Mouse (Mus musculus): ENCODE measurements around the gene Gm42669. TPM values are rescaled to one million over a fixed set of nuclear protein-coding genes. Genes with fewer than 3 reads are reported as not detected.

The Gm42669 gene
- polyA plus RNA-seq, 1 experiment from 2014 or later: 0.05 TPM

- Histone ChIP-seq H3K27me3 (no peaks in the 10 kb centered on the region), H3K27ac (replicated peaks) (no peak overlapping the region), H3K4me1 (replicated peaks) (no peaks in the 10 kb centered on the region), H3K9me3 (replicated peaks) (peaks cover 4% of the 10 kb centered on the region; the same call in 1 of the 2 replicates), H3K4me3 (replicated peaks) (no peak overlapping the region), H3K9ac (no peak overlapping the region), H3K4me2 (no peak overlapping the region), H3K36me3 (replicated peaks) (peaks cover 8% of the 10 kb centered on the region; the same call in 1 of the 2 replicates)
- ATAC-seq (ENCODE audit: insufficient read depth): no peak
- 64% methylated on average over 10 of the region's 10 CpGs for WGBS (ENCODE audit: insufficient replicate concordance)
Observed at GRCm38 (mm10) chr5:107497519-107498501, 9.6 kb upstream of the Gm42669 start.

- Histone ChIP-seq H3K4me1 (replicated peaks) (no peaks in the 10 kb centered on the region), H3K9me3 (replicated peaks) (peaks cover 4% of the 10 kb centered on the region; the same call in 1 of the 2 replicates), H3K27ac (replicated peaks) (no peak overlapping the region), H3K4me3 (replicated peaks) (no peak overlapping the region), H3K4me2 (no peak overlapping the region), H3K36me3 (replicated peaks) (peaks cover 8% of the 10 kb centered on the region; the same call in 1 of the 2 replicates), H3K27me3 (no peaks in the 10 kb centered on the region), H3K9ac (no peak overlapping the region)
- 72% methylated on average over 5 of the region's 5 CpGs for WGBS (ENCODE audit: insufficient replicate concordance)
- ATAC-seq (ENCODE audit: insufficient read depth): no peak
Observed at GRCm38 (mm10) chr5:107498806-107499310, 8.6 kb upstream of the Gm42669 start.

GRCm38 (mm10) chr5:107499891-107500535 lies 7.4 kb upstream of the Gm42669 start:
- no peaks in the 10 kb centered on the region for H3K27me3 ChIP-seq
- no peaks in the 10 kb centered on the region for H3K9me3 ChIP-seq (replicated peaks)
- 0 out of 2 replicates have a peak, but pooled peaks cover 3% of the 10 kb centered on the region for H3K36me3 ChIP-seq (replicated peaks)
- WGBS (ENCODE audit: insufficient replicate concordance): 79% methylated on average over 5 of the region's 5 CpGs
- no peak overlapping the region for H3K27ac ChIP-seq (replicated peaks)
- H3K4me1 ChIP-seq (replicated peaks): no peaks in the 10 kb centered on the region
- H3K4me2 ChIP-seq: no peak overlapping the region
- no peak for ATAC-seq (ENCODE audit: insufficient read depth)
- H3K4me3 ChIP-seq (replicated peaks): no peak overlapping the region
- H3K9ac ChIP-seq: no peak overlapping the region

- no peak overlapping the region for H3K4me3 ChIP-seq (replicated peaks)
- no peak overlapping the region for H3K27ac ChIP-seq (replicated peaks)
- H3K4me2 ChIP-seq: no peak overlapping the region
- H3K9ac ChIP-seq: no peak overlapping the region
- WGBS (ENCODE audit: insufficient replicate concordance): 60% methylated on average over 1 of the region's 1 CpGs
- H3K4me1 ChIP-seq (replicated peaks): no peaks in the 10 kb centered on the region
- no peaks in the 10 kb centered on the region for H3K27me3 ChIP-seq
- H3K36me3 ChIP-seq (replicated peaks): 0 out of 2 replicates have a peak, but pooled peaks cover 3% of the 10 kb centered on the region
- no peaks in the 10 kb centered on the region for H3K9me3 ChIP-seq (replicated peaks)
- ATAC-seq (ENCODE audit: insufficient read depth): no peak
Observed at GRCm38 (mm10) chr5:107500741-107501140, 6.7 kb upstream of the Gm42669 start.

GRCm38 (mm10) chr5:107510503-107510902 lies 3.1 kb downstream of the Gm42669 start:
- no peak overlapping the region for H3K4me3 ChIP-seq (replicated peaks)
- no peaks in the 10 kb centered on the region for H3K9me3 ChIP-seq (replicated peaks)
- H3K27me3 ChIP-seq: no peaks in the 10 kb centered on the region
- H3K4me1 ChIP-seq (replicated peaks): 0 out of 2 replicates have a peak, but pooled peaks cover 3% of the 10 kb centered on the region
- H3K36me3 ChIP-seq (replicated peaks): no peaks in the 10 kb centered on the region
- H3K27ac ChIP-seq (replicated peaks): no peak overlapping the region
- H3K9ac ChIP-seq: no peak overlapping the region
- 72% methylated on average over 10 of the region's 10 CpGs for WGBS (ENCODE audit: insufficient replicate concordance)
- ATAC-seq (ENCODE audit: insufficient read depth): no peak
- H3K4me2 ChIP-seq: no peak overlapping the region

- Histone ChIP-seq H3K9me3 (replicated peaks) (no peaks in the 10 kb centered on the region), H3K27ac (replicated peaks) (no peak overlapping the region), H3K4me2 (no peak overlapping the region), H3K4me1 (replicated peaks) (0 out of 2 replicates have a peak, but pooled peaks cover 7% of the 10 kb centered on the region), H3K9ac (no peak overlapping the region), H3K27me3 (no peaks in the 10 kb centered on the region), H3K4me3 (replicated peaks) (no peak overlapping the region), H3K36me3 (replicated peaks) (no peaks in the 10 kb centered on the region)
- 37% methylated on average over 2 of the region's 2 CpGs for WGBS (ENCODE audit: insufficient replicate concordance)
- ATAC-seq (ENCODE audit: insufficient read depth): no peak
Observed at GRCm38 (mm10) chr5:107511326-107511725, 3.9 kb downstream of the Gm42669 start.

- no peak overlapping the region for H3K4me2 ChIP-seq
- H3K4me3 ChIP-seq (replicated peaks): no peak overlapping the region
- H3K9me3 ChIP-seq (replicated peaks): no peaks in the 10 kb centered on the region
- no peaks in the 10 kb centered on the region for H3K36me3 ChIP-seq (replicated peaks)
- H3K27ac ChIP-seq (replicated peaks): no peak overlapping the region
- no peak; the same call in 1 of the 2 replicates for ATAC-seq (ENCODE audit: insufficient read depth)
- H3K9ac ChIP-seq: no peak overlapping the region
- 25% methylated on average over 7 of the region's 7 CpGs for WGBS (ENCODE audit: insufficient replicate concordance)
- no peaks in the 10 kb centered on the region for H3K27me3 ChIP-seq
- 0 out of 2 replicates have a peak, but pooled peaks cover 7% of the 10 kb centered on the region for H3K4me1 ChIP-seq (replicated peaks)
Observed at GRCm38 (mm10) chr5:107513583-107513982, 6.2 kb downstream of the Gm42669 start.

GRCm38 (mm10) chr5:107515453-107515852 lies 8.0 kb downstream of the Gm42669 start:
- H3K4me2 ChIP-seq: no peak overlapping the region
- H3K36me3 ChIP-seq (replicated peaks): no peaks in the 10 kb centered on the region
- 71% methylated on average over 3 of the region's 3 CpGs for WGBS (ENCODE audit: insufficient replicate concordance)
- ATAC-seq (ENCODE audit: insufficient read depth): no peak
- no peaks in the 10 kb centered on the region for H3K9me3 ChIP-seq (replicated peaks)
- no peak overlapping the region for H3K9ac ChIP-seq
- 0 out of 2 replicates have a peak, but pooled peaks cover 7% of the 10 kb centered on the region for H3K4me1 ChIP-seq (replicated peaks)
- no peak overlapping the region for H3K4me3 ChIP-seq (replicated peaks)
- no peak overlapping the region for H3K27ac ChIP-seq (replicated peaks)
- no peaks in the 10 kb centered on the region for H3K27me3 ChIP-seq

- Histone ChIP-seq H3K9me3 (replicated peaks) (no peaks in the 10 kb centered on the region), H3K9ac (no peak overlapping the region), H3K27ac (replicated peaks) (no peak overlapping the region), H3K4me3 (replicated peaks) (no peak overlapping the region), H3K36me3 (replicated peaks) (no peaks in the 10 kb centered on the region), H3K4me2 (no peak overlapping the region), H3K4me1 (replicated peaks) (0 out of 2 replicates have a peak, but pooled peaks cover 7% of the 10 kb centered on the region), H3K27me3 (no peaks in the 10 kb centered on the region)
- ATAC-seq (ENCODE audit: insufficient read depth): no peak
- 69% methylated on average over 1 of the region's 1 CpGs for WGBS (ENCODE audit: insufficient replicate concordance)
Observed at GRCm38 (mm10) chr5:107516087-107516486, 8.7 kb downstream of the Gm42669 start.

- Histone ChIP-seq H3K4me2 (no peak overlapping the region), H3K4me1 (replicated peaks) (0 out of 2 replicates have a peak, but pooled peaks cover 7% of the 10 kb centered on the region), H3K9me3 (replicated peaks) (no peaks in the 10 kb centered on the region), H3K27me3 (no peaks in the 10 kb centered on the region), H3K36me3 (replicated peaks) (no peaks in the 10 kb centered on the region), H3K27ac (replicated peaks) (no peak overlapping the region), H3K9ac (no peak overlapping the region), H3K4me3 (replicated peaks) (no peak overlapping the region)
- 77% methylated on average over 4 of the region's 4 CpGs for WGBS (ENCODE audit: insufficient replicate concordance)
- no peak for ATAC-seq (ENCODE audit: insufficient read depth)
Observed at GRCm38 (mm10) chr5:107518602-107519001, 11.2 kb downstream of the Gm42669 start.

- no peak overlapping the region for H3K27ac ChIP-seq (replicated peaks)
- H3K27me3 ChIP-seq: no peaks in the 10 kb centered on the region
- no peak overlapping the region for H3K4me3 ChIP-seq (replicated peaks)
- ATAC-seq (ENCODE audit: insufficient read depth): no peak
- H3K4me1 ChIP-seq (replicated peaks): no peaks in the 10 kb centered on the region
- 65% methylated on average over 6 of the region's 6 CpGs for WGBS (ENCODE audit: insufficient replicate concordance)
- H3K9ac ChIP-seq: no peak overlapping the region
- H3K4me2 ChIP-seq: no peak overlapping the region
- H3K36me3 ChIP-seq (replicated peaks): no peaks in the 10 kb centered on the region
- H3K9me3 ChIP-seq (replicated peaks): no peaks in the 10 kb centered on the region
Observed at GRCm38 (mm10) chr5:107521386-107521785, 14.0 kb downstream of the Gm42669 start.

All from liver, embryonic 15.5 days (tissue).